Mouse (Mus musculus) adrenal gland, postnatal 10 days (tissue): ENCODE results near the gene Lrrfip2. TPM values are rescaled to one million over a fixed set of nuclear protein-coding genes. Genes with fewer than 3 reads are reported as not detected.

Experiments used
- DNase-seq: peaks from one replicate; pipeline ENCODE4 v3.0.0; 2021; ENCODE audit warnings: mixed read lengths
- total RNA-seq, 2 experiments: library from RNA; stranded (reverse); gene quantifications; 2 replicates each; pipeline ENCODE4 v1.2.3; 2021

Gene Lrrfip2
- total RNA-seq, 2 experiments from 2014 or later: 41.7 to 50.1 TPM

GRCm38 (mm10) chr9:111166612-111167011 is 49.2 kb downstream of the Lrrfip2 start:
- no peak for DNase-seq

- no peak for DNase-seq
Measured at GRCm38 (mm10) chr9:111170430-111170829, 53.0 kb downstream of the Lrrfip2 start.

GRCm38 (mm10) chr9:111174071-111174470 is 56.7 kb downstream of the Lrrfip2 start:
- no peak for DNase-seq

GRCm38 (mm10) chr9:111178971-111179370 is 61.6 kb downstream of the Lrrfip2 start:
- no peak for DNase-seq

- no peak for DNase-seq
Measured at GRCm38 (mm10) chr9:111182176-111182575, 64.8 kb downstream of the Lrrfip2 start.

- DNase-seq: no peak
Measured at GRCm38 (mm10) chr9:111184929-111185328, 67.5 kb downstream of the Lrrfip2 start.

- no peak for DNase-seq
Measured at GRCm38 (mm10) chr9:111186861-111187260, 69.5 kb downstream of the Lrrfip2 start.

- DNase-seq: peak; percentile 30
Measured at GRCm38 (mm10) chr9:111188731-111189130, 71.3 kb downstream of the Lrrfip2 start.

GRCm38 (mm10) chr9:111193211-111193610 is 75.8 kb downstream of the Lrrfip2 start:
- DNase-seq: no peak

GRCm38 (mm10) chr9:111197116-111197515 is 79.7 kb downstream of the Lrrfip2 start:
- no peak for DNase-seq

GRCm38 (mm10) chr9:111197712-111198111 is 80.3 kb downstream of the Lrrfip2 start:
- no peak for DNase-seq

GRCm38 (mm10) chr9:111198332-111198731 is 80.9 kb downstream of the Lrrfip2 start:
- DNase-seq: no peak

GRCm38 (mm10) chr9:111200208-111200607 is 82.8 kb downstream of the Lrrfip2 start:
- DNase-seq: no peak

- DNase-seq: no peak
Measured at GRCm38 (mm10) chr9:111204601-111205375, 87.4 kb downstream of the Lrrfip2 start.

GRCm38 (mm10) chr9:111207683-111208082 is 90.3 kb downstream of the Lrrfip2 start:
- DNase-seq: no peak

GRCm38 (mm10) chr9:111208185-111208584 is 90.8 kb downstream of the Lrrfip2 start:
- no peak for DNase-seq

- no peak for DNase-seq
Measured at GRCm38 (mm10) chr9:111209158-111209699, 91.8 kb downstream of the Lrrfip2 start.

GRCm38 (mm10) chr9:111210412-111210811 is 93.0 kb downstream of the Lrrfip2 start:
- DNase-seq: no peak

- no peak for DNase-seq
Measured at GRCm38 (mm10) chr9:111211122-111212041, 94.0 kb downstream of the Lrrfip2 start.

- DNase-seq: peak; percentile 19
Measured at GRCm38 (mm10) chr9:111213501-111213900, 96.1 kb downstream of the Lrrfip2 start.

GRCm38 (mm10) chr9:111216424-111216823 is 99.0 kb downstream of the Lrrfip2 start:
- no peak for DNase-seq

GRCm38 (mm10) chr9:111220551-111221080 is 103.2 kb downstream of the Lrrfip2 start:
- DNase-seq: no peak

GRCm38 (mm10) chr9:111221580-111221979 is 104.2 kb downstream of the Lrrfip2 start:
- no peak for DNase-seq
